Mouse (Mus musculus) small intestine, adult 2 months (tissue): ENCODE measurements around the gene Tbc1d5.

ENCODE experiments used
- CTCF ChIP-seq: fragments of 200-500 bp; IDR thresholded peaks from 2 replicates; pipeline ENCODE4 v1.5.1; 2012; ENCODE audit warnings: low read depth, mild to moderate bottlenecking, control low read depth, inconsistent platforms, low read length, moderate library complexity, mixed read lengths; ENCODE audit not compliant: insufficient replicate concordance, insufficient read length; ENCODE audit errors: extremely low read depth
- POLR2A ChIP-seq: fragments of 200-500 bp; IDR thresholded peaks from 2 replicates; pipeline ENCODE4 v1.6.1; 2012; ENCODE audit warnings: low read depth, mild to moderate bottlenecking, control low read depth, inconsistent platforms, low read length, moderate library complexity

DNA sequence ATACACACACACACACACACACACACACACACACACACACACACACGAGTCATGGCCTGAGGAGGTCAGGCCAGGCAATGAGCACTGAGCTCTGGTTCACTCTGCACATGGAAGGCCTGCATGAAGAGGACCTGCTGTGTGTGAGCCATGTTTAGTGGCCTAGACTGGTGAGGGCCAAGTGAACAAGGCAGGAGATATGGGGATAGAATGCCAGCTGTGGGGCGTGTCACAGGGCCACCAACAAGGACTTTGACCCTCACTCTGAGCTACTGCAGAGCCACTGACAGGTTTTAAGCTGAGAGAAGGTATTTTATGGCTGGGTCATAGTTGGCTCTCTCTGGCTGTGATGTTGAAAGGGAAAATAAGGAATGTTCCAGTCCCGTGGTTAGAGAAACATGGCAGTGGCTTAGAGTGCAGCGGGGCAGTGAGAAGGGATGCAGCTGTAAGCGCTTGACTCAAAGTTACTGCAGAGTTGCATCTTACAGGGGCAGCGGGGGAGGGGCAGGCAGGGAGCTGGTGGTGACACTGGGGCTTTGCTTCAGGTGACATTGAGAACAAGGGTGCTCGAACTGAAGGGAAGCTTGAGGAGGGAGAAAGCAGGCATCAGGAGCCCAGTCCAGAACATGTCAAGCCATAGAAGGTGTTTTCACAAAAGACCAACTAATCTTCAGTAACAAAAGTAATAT lies 494.0 kb downstream of the Tbc1d5 start:
- TF ChIP-seq CTCF (no peak), POLR2A (no peak)
